Mouse (Mus musculus): ENCODE results near the gene Dcun1d4. TPM values are rescaled to one million over a fixed set of nuclear protein-coding genes. Genes with fewer than 3 reads are reported as not detected.
A peak's percentile ranks its signal among the peaks of the same experiment; 100 is the strongest.

Gene Dcun1d4
- polyA plus RNA-seq, 1 experiment from 2014 or later, result 55.3 TPM

GRCm38 (mm10) chr5:73537669-73538068 is 56.9 kb downstream of the Dcun1d4 start:
- no peaks in the 10 kb centered on the region for H3K27me3 ChIP-seq
- H3K4me1 ChIP-seq (replicated peaks), result no peaks in the 10 kb centered on the region
- H3K4me3 ChIP-seq (replicated peaks), result no peak overlapping the region
- no peak overlapping the region for H3K27ac ChIP-seq
- no peak overlapping the region for H3K9ac ChIP-seq (replicated peaks)
- H3K9me3 ChIP-seq, result no peaks in the 10 kb centered on the region
- H3K36me3 ChIP-seq, result peaks cover 58% of the 10 kb centered on the region
- 95% methylated on average over 12 of the region's 12 CpGs for WGBS
- H3K4me2 ChIP-seq (replicated peaks), result no peak overlapping the region
- no peak for ATAC-seq

GRCm38 (mm10) chr5:73538586-73539298 is 57.9 kb downstream of the Dcun1d4 start:
- Histone ChIP-seq H3K27ac (no peak overlapping the region), H3K4me3 (replicated peaks) (no peak overlapping the region), H3K4me1 (replicated peaks) (no peaks in the 10 kb centered on the region), H3K9ac (replicated peaks) (no peak overlapping the region), H3K36me3 (peaks cover 57% of the 10 kb centered on the region), H3K9me3 (no peaks in the 10 kb centered on the region), H3K27me3 (no peaks in the 10 kb centered on the region), H3K4me2 (replicated peaks) (no peak overlapping the region)
- no peak for ATAC-seq
- WGBS, result 92% methylated on average over 11 of the region's 11 CpGs

DNA sequence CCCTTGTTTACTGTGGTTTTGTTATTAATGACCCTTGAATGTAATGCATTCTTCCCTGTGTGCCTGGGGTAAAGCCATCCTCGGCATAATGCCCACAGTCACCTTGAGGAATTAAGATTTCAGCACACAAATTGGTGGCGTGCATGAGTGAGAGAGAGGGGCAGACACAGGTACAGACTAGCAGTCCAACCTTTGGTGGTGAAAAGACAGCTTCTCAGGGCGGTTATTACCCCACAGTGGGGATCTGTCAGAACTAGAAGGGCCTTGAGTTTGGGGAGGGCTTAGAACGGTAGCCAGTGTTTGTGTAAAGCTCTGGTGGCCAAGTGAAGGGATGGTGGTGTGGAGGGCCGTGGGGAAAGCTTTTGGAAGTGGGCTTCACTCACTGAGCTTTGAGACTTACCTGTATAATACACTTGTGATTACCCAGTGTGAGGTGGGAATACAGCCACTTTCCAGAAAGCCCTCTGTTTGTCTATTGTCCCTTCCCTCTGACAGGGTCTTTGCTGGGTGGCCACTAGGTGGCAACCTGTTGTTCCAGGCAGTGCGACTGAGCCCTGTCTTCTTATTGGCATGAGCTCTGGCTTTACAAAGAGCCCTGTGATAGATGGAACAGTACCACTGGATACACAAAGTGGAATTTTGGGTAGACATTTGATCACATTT is 59.2 kb downstream of the Dcun1d4 start:
- Histone ChIP-seq H3K9me3 (no peaks in the 10 kb centered on the region), H3K27me3 (no peaks in the 10 kb centered on the region), H3K4me3 (replicated peaks) (no peak overlapping the region), H3K27ac (peak overlapping the region; percentile 20), H3K9ac (replicated peaks) (no peak overlapping the region), H3K36me3 (peaks cover 61% of the 10 kb centered on the region), H3K4me2 (replicated peaks) (no peak overlapping the region), H3K4me1 (replicated peaks) (no peaks in the 10 kb centered on the region)
- ATAC-seq, result peak; percentile 86
- WGBS, result 48% methylated on average over 6 of the region's 6 CpGs

DNA sequence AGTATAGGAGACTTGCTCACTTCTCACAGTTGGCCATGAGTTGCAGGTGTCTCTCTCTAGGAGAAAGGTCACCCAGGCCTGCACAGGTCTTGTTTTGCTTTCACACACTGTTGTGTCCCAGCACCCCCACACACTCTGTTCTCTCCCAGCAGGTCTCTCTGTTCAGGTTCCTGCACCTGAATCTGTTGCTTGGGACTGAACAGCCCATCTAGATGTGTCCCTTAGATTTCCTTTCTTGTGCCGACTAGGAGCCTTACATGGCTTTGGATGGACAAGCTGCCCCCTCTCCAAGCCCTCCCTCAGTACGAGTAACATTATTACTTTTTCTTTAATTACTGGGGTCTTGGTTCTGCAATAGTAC is 59.7 kb downstream of the Dcun1d4 start:
- H3K36me3 ChIP-seq, result peaks cover 62% of the 10 kb centered on the region
- WGBS, result 93% methylated on average over 2 of the region's 2 CpGs

DNA sequence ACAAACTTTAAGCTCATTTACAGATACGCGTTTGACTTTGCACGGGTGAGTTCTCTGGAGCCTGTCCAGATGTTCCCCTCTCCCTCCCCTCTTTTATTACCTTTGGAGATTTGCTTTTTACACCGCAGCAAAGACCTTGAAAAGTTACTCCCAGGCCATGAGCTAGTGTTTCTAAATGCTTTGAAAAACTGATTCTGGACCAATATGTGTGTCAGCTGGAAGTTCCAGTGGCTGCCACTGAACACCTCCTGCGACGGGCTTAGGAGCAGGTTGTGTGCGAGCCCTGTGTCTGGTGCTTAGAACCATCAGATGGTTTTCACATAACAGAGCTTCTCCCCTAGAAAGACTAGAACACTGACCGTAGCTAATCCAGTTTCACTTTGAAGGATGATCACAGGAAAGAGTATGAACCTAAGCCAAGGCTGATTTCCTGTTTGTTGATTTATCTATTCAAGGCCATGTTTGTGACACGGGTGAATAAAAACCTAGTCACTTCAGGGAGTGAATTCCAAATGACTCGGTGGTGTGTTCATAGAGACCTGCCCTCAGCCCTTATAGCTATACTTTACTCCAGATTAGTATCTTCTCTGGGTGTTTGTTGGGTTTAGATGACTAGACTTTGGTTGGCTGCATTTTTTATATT is 63.4 kb downstream of the Dcun1d4 start:
- Histone ChIP-seq H3K9ac (replicated peaks) (no peak overlapping the region), H3K9me3 (no peaks in the 10 kb centered on the region), H3K27ac (no peak overlapping the region), H3K4me2 (replicated peaks) (no peak overlapping the region), H3K4me1 (replicated peaks) (no peaks in the 10 kb centered on the region), H3K27me3 (no peaks in the 10 kb centered on the region), H3K4me3 (replicated peaks) (no peak overlapping the region), H3K36me3 (peaks cover 49% of the 10 kb centered on the region)
- ATAC-seq, result no peak
- WGBS, result 75% methylated on average over 10 of the region's 10 CpGs

More for the DNA sequence above, 59.7 kb downstream of the Dcun1d4 start:
- Histone ChIP-seq H3K4me3 (replicated peaks) (no peak overlapping the region), H3K4me1 (replicated peaks) (no peaks in the 10 kb centered on the region), H3K27ac (no peak overlapping the region), H3K4me2 (replicated peaks) (no peak overlapping the region), H3K9ac (replicated peaks) (no peak overlapping the region), H3K9me3 (no peaks in the 10 kb centered on the region), H3K27me3 (no peaks in the 10 kb centered on the region)
- ATAC-seq, result peak; percentile 55; the same call in 1 of the 2 replicates

DNA sequence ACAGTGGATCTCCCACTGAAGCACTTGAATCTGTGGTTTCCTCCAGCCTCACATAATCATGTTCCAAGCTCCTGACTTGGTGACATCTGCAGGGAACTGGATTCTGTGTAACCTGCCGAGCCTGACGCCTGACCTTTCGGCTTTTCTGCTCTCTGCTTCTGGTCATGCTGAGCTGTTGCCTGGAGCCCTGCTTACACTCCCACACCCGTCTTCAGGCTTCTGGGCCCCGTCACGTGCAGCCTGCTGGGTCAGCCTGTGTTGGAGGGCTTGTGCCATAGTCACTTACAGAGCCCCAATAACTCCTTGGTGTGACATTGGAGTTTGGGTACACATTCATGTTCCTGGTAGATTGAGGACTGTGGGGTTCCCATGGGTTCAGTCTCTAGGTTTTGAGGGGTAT is 64.8 kb downstream of the Dcun1d4 start:
- Histone ChIP-seq H3K4me2 (replicated peaks) (no peak overlapping the region), H3K9ac (replicated peaks) (no peak overlapping the region), H3K4me1 (replicated peaks) (no peaks in the 10 kb centered on the region), H3K36me3 (peaks cover 52% of the 10 kb centered on the region), H3K4me3 (replicated peaks) (no peak overlapping the region), H3K9me3 (no peaks in the 10 kb centered on the region), H3K27me3 (no peaks in the 10 kb centered on the region), H3K27ac (no peak overlapping the region)
- no peak for ATAC-seq
- WGBS, result 59% methylated on average over 6 of the region's 6 CpGs

GRCm38 (mm10) chr5:73547252-73547651 is 66.5 kb downstream of the Dcun1d4 start:
- H3K4me1 ChIP-seq (replicated peaks), result no peaks in the 10 kb centered on the region
- H3K36me3 ChIP-seq, result peaks cover 51% of the 10 kb centered on the region
- H3K9ac ChIP-seq (replicated peaks), result no peak overlapping the region
- no peaks in the 10 kb centered on the region for H3K27me3 ChIP-seq
- WGBS, result 91% methylated on average over 7 of the region's 7 CpGs
- ATAC-seq, result no peak
- H3K4me3 ChIP-seq (replicated peaks), result no peak overlapping the region
- no peak overlapping the region for H3K27ac ChIP-seq
- H3K4me2 ChIP-seq (replicated peaks), result no peak overlapping the region
- no peaks in the 10 kb centered on the region for H3K9me3 ChIP-seq

DNA sequence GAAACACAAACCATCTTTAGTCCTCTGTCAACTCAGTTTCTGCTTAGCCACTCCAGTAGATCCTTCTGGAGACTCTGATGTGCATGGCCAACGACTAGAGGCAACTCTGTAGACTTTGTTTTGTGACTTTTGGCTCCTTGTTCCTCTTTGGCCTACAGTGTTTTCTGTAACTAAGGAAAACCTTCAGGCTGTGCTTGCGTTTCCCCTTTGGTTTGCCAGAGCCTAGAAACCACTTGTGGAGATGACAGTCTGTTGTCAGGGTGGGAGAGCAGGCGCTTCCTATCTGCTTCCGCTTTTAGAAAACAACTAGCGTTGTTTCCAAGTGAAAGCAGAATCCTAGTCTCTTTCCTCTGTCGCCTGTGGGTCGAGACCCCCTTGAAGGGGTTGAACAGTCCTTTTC is 67.4 kb downstream of the Dcun1d4 start:
- Histone ChIP-seq H3K27ac (no peak overlapping the region), H3K4me2 (replicated peaks) (no peak overlapping the region), H3K9me3 (no peaks in the 10 kb centered on the region), H3K27me3 (no peaks in the 10 kb centered on the region), H3K36me3 (peaks cover 51% of the 10 kb centered on the region), H3K4me3 (replicated peaks) (no peak overlapping the region), H3K9ac (replicated peaks) (no peak overlapping the region), H3K4me1 (replicated peaks) (no peaks in the 10 kb centered on the region)
- no peak for ATAC-seq
- 91% methylated on average over 7 of the region's 7 CpGs for WGBS

DNA sequence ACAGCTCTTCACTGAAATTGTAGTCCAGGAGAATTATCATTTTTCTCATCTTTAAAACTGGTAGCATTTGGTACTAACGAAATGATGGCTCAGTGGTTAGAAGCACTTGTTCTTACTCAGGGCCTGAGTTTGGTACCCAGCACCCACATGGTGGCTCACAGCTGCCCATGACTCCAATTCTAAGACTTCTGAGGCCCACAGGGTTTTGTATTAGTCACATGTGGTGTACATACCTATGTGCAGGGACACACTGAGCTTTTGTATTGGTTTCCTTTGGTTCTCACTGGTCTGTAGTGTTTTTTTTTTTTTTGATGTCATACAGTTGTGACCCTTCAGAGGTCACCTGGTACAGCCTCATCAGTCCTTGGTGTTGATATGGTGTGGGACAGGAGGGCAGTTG is 68.0 kb downstream of the Dcun1d4 start:
- no peaks in the 10 kb centered on the region for H3K9me3 ChIP-seq
- ATAC-seq, result no peak
- no peak overlapping the region for H3K9ac ChIP-seq (replicated peaks)
- H3K36me3 ChIP-seq, result peaks cover 57% of the 10 kb centered on the region
- no peak overlapping the region for H3K27ac ChIP-seq
- H3K4me3 ChIP-seq (replicated peaks), result no peak overlapping the region
- H3K4me2 ChIP-seq (replicated peaks), result no peak overlapping the region
- H3K4me1 ChIP-seq (replicated peaks), result no peaks in the 10 kb centered on the region
- 100% methylated on average over 1 of the region's 1 CpGs for WGBS
- H3K27me3 ChIP-seq, result no peaks in the 10 kb centered on the region

DNA sequence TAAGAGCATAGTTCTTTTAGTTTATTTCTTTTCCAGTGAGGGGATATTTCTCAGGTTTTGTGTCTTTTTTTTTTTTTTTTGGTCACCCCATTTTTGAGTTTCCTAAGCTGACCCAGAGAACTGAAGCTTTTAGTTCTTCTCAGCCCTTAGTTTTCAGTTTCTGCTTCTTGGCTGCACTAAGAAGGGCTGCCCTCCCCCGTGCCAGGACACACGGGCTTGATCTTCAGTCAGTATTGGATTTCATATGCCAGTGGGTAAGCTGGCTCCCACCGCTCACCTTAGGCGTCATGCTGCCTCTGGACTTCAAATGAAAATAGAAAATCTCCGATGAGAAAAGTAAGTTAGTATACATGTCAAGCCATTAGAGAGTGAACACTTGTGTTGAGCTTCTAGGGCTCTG is 71.0 kb downstream of the Dcun1d4 start:
- no peak overlapping the region for H3K4me2 ChIP-seq (replicated peaks)
- WGBS, result 89% methylated on average over 5 of the region's 5 CpGs
- H3K9me3 ChIP-seq, result no peaks in the 10 kb centered on the region

GRCm38 (mm10) chr5:73553903-73554302 is 73.1 kb downstream of the Dcun1d4 start:
- no peaks in the 10 kb centered on the region for H3K9me3 ChIP-seq

More for the DNA sequence above, 71.0 kb downstream of the Dcun1d4 start:
- no peak for ATAC-seq
- H3K27me3 ChIP-seq, result no peaks in the 10 kb centered on the region
- H3K9ac ChIP-seq (replicated peaks), result no peak overlapping the region
- H3K4me3 ChIP-seq (replicated peaks), result no peak overlapping the region
- peaks cover 43% of the 10 kb centered on the region for H3K36me3 ChIP-seq
- H3K4me1 ChIP-seq (replicated peaks), result peaks cover 2% of the 10 kb centered on the region; the same call in 1 of the 2 replicates
- H3K27ac ChIP-seq, result no peak overlapping the region

GRCm38 (mm10) chr5:73555096-73555852 is 74.5 kb downstream of the Dcun1d4 start:
- Histone ChIP-seq H3K9me3 (no peaks in the 10 kb centered on the region), H3K9ac (replicated peaks) (no peak overlapping the region), H3K4me3 (replicated peaks) (no peak overlapping the region), H3K27me3 (no peaks in the 10 kb centered on the region), H3K36me3 (peaks cover 62% of the 10 kb centered on the region), H3K27ac (no peak overlapping the region), H3K4me1 (replicated peaks) (peaks cover 11% of the 10 kb centered on the region), H3K4me2 (replicated peaks) (no peak overlapping the region)
- ATAC-seq, result no peak
- 83% methylated on average over 8 of the region's 8 CpGs for WGBS

More at GRCm38 (mm10) chr5:73553903-73554302, 73.1 kb downstream of the Dcun1d4 start:
- Histone ChIP-seq H3K4me2 (replicated peaks) (no peak overlapping the region), H3K36me3 (peaks cover 51% of the 10 kb centered on the region), H3K4me3 (replicated peaks) (no peak overlapping the region), H3K27ac (no peak overlapping the region), H3K27me3 (no peaks in the 10 kb centered on the region), H3K4me1 (replicated peaks) (peaks cover 11% of the 10 kb centered on the region), H3K9ac (replicated peaks) (no peak overlapping the region)
- WGBS, result 93% methylated on average over 11 of the region's 11 CpGs
- no peak for ATAC-seq
